Mouse (Mus musculus) lung, postnatal 25 days (tissue): ENCODE measurements around the gene Pemt.
"Not testable (repeated sequence)": the region's sequence is repeated elsewhere in the genome, so short reads cannot be mapped to it uniquely, and the experiment has no call there.

Experiments used
- DNase-seq: peaks from one replicate; pipeline ENCODE4 v3.0.0; 2022; ENCODE audit warnings: low spot score

Gene Pemt

DNA sequence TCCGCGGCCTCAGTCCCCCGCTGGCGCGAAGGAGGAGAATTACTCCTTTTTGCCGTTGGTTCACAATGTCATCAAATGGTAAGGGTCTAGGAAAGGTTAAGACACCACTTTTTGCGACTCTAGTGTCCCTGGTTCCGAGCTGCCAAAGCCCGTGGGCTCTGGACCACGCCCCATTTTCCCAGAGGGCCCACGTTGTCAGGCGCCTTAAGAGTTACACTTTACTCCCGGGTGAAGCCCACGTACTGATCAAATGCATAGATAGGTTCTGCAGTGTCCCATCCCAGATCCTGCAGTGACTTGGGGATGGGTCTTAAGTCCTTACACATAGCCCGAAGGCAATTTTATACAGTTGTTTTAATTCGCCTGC is 97.9 kb downstream of the Pemt start:
- DNase-seq: no peak

DNA sequence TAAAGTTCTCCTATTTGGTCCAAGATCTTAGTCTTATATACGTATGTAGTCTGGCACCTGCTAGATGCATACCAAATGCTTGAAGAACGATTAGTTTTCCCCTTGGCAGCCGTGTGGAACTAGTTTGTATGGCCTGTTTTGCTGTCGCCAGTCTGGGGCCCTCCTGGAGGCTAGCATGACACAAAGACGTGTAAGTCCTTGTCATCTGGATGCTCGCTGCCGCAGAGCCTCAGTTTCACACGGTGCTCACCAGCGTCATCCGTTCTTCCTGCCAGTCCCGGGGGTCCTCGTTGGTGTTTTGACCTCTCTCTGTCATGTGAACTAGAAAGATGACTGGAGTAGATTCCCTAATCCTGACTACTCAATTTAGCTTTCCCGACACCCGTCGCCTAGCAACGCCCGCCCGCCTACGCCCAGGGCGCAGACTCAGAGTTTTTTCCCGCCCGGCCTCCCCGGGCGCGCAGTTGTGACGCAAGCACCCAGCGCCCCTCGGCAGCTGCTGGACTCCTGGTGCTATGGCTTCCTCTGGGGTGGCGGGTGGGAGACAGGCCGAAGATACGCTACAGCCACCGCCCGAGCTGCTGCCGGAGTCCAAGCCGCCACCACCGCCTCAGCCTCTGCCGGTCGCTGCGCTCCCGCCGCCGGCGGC is 98.4 kb downstream of the Pemt start, which contains the start of gene Med9:
Gene Med9, plus strand, starts transcription at position 455 of the 649 bp plus-strand sequence.
- peak; percentile 94 for DNase-seq

DNA sequence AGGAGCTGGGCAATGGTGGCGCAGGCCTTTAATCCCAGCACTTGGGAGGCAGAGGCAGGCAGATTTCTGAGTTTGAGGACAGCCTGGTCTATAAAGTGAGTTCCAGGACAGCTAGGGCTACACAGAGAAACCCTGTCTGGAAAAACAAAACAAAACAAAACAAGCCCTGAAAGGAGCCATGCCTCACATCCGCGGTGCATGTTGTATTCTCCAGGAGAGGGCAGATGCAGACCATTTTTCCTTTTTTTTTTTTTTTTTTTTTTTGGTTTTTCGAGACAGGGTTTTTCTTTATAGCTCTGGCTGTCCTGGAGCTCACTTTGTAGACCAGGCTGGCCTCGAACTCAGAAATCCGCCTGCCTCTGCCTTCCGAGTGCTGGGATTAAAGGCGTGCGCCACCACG is 101.4 kb downstream of the Pemt start:
- not testable (repeated sequence) for DNase-seq

DNA sequence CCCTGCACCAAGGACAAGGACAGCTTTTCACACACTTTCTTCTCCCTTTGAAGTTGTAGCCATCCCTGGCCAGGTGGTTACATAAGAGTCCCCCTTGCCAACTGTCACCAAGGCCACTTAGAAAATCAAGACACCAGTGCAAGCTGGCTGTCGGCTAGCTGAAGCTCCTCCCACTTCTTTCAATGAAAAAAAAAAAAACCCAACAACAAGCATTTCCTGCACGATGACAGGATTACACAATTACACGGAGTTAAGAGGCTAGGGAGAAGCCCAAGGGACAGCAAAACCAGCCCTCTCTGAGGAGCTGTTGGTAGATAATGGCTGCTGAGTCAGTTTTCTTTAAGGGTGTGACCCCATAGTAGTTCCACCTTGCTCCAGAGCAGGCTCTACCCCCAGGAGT is 104.9 kb downstream of the Pemt start:
- DNase-seq: peak; percentile 49

DNA sequence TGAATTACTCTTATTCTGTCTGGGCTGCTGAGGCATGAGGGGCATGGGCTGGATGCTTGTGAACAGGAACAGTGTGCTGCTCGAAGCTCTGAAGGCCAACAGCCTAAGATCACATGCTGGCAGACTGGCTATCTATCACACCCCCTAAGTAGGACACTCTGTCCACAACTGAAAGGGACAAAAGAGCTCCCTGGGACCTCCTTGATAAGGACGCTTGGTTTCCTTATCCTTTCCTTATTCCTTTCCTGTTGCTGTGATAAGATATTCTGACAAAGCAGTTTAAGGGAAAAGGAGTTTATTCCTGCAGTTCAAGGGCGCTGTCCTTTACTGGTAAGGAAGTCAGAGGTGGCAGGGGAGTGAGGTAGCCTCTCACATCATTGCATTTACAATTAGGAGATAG is 105.6 kb downstream of the Pemt start:
- DNase-seq: no peak

DNA sequence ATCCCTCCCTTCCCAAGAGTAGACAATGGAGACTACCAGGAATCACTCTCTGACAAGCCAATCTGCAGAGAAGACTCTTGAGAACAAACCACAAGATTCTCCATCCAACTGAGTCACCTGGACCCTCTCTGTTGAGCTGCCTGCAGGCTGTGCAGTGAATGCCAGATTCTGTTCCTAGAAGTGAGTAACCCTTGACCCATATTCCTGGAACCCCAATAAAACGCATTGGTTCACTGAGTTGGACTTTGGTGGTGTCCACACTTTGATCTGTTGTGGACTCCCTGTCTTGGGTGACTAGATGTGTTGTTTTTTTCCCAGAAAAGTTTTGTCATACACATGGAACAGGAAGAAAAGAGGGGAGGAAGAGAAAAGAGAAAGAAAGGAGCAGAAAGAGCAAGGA is 106.5 kb downstream of the Pemt start:
- DNase-seq: no peak

DNA sequence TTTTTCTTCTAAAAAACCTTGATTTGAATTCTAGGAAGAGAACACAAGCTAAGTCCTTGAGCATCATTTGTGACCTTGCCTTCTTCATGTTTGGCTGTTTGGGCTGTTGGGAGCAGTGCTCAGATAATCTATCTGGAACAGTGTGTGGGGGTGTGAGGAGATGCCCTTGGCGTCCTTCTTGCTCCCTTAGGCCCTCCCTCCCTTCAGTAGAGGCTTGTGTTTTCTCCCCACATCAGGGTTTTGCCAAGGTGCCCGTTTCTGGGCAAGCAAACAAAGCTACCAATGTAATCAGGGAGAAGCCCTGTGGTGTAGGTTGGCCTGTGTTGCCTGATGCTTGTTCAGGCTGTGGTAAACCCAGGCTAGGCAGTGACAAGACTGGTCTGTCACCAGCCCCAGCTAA is 108.7 kb downstream of the Pemt start:
- DNase-seq: no peak

DNA sequence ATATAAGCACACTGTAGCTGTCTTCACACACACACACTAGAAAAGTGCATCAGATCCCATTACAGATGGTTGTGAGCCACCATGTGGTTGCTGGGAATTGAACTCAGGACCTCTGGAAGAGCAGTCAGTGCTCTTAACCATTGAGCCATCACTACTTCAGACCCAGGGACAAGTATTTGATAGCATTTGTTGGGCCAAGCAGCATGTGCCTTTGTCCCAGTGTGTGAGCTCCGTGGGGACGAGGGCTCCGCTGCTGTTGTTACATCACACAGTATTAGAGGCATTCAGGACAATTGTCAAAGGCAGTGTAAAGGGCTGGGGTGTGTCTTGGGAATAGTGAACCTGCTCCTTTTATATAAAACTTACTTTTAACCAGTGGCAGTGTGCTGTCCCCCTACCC is 109.3 kb downstream of the Pemt start:
- DNase-seq: no peak

DNA sequence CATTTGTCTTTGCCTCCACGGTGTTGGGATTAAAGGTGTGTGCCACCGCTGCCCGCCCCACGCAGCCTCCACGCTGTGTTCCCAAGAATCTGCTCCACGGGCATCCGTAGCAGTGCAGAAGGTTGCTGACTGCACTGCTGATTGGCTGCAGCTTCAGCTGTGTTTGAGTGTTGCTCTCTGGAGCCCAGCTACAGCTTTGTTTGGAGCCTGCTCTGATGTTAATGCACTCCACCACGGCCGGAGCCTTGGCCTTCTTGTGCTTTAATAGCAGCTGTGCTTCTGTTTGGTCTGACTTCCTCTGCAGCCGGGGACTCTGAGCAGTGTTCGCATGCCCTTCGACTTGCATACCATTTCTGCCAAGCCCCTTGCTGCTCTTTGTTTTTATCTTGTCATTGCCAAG is 112.3 kb downstream of the Pemt start:
- DNase-seq: no peak

DNA sequence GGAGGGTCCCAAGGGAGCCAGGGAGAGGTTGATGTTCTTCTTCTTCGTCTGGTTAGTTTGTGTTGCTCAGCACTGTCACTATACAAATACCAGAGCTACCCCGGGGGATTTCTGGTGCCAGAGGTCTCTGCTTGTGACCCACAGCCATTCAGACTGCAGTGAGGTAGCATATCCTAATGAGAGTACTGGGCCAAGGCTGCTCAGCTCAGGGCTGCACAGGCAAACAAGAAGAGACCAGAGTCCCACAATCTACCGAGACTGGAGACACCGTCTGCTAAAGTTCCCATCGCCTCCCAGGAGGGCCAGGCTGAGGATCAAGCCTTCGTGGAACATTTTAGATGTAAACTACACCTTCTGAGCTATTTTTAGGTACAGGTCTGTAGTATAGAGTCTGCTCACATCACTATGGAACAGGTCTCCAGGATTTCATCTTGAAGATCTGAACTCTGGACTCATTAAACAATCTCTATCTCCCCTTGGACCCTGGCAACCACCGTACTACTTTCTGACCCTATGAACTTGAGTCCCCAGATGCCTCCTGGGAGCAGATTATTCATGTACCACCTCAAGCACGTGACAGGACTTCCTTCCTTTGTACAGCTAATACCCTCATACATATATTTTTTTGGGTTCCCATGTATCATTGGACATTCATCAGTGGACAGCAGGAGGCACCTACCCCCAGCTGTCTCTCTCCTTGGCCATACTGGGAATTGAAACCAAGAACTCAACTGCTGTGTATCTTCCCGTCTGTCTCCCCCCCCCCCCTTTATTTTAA is 113.5 kb downstream of the Pemt start:
- DNase-seq: no peak

DNA sequence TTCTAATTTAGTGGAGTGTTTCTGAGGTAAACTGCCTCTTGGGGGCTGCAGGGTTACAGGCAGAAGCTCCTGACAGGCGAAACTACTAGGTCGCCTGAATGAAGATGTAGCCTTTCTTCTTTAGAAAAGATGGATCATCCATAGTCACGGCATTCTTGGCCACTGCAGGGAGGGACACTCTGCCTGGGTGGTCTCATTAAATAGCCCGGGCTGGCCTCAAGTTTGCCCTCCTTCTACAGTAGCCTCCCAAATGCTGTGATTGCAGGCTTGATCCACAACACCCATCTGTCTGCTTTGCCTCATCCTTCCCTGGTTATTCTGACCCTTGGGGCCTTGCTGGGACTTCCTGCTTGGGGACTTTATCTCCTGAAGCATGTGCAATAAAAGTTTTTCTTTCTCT is 116.3 kb downstream of the Pemt start:
- no peak for DNase-seq

DNA sequence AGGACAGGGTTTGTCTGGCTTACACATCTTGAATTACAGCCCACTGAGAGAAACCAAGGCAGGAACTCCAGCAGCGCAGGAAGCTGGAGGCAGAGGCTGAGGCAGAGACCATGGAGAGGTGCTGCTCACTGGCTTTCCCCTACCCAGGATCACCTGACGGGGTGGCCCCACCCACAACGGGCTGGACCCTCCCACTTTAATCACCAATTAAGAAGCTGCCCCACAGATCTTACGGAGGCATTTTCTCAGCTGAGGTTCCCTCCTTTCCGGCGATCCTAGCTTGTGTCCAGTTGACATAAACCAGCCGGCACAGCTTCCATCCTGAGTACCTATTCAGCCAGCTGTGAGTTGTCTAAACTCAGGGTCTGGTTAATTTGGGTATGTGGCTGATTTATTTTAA is 125.0 kb downstream of the Pemt start:
- peak; percentile 29 for DNase-seq
